Mouse (Mus musculus) lung, adult 2 months (tissue): Measurements from ENCODE around the gene Gm49383.
"Not testable (repeated sequence)": the region's sequence is repeated elsewhere in the genome, so short reads cannot be mapped to it uniquely, and the experiment has no call there.

Source experiments
- CTCF ChIP-seq: fragments of 200-500 bp; IDR thresholded peaks from 2 replicates; pipeline ENCODE4 v1.5.1; 2011; ENCODE audit warnings: mild to moderate bottlenecking, low read length, control low read depth; ENCODE audit not compliant: insufficient read depth
- POLR2A ChIP-seq: fragments of 200-500 bp; IDR thresholded peaks from 2 replicates; pipeline ENCODE4 v1.6.1; 2011; ENCODE audit warnings: low read depth, mild to moderate bottlenecking, control low read depth, low read length, borderline replicate concordance; ENCODE audit errors: extremely low read depth

- TF ChIP-seq CTCF, POLR2A: not testable (repeated sequence)
These were observed 33.3 kb downstream of the Gm49383 start for GRCm38 (mm10) chr12:69163586-69163985.
